Mouse (Mus musculus) stomach, postnatal 0 days (tissue): Measurements from ENCODE around the gene 4930539E08Rik. TPM values are rescaled to one million over a fixed set of nuclear protein-coding genes. Genes with fewer than 3 reads are reported as not detected.

Experiments
- ATAC-seq: fragments of 200-750 bp; cut with Nextera tagmentation; 2 replicates; pipeline ENCODE4 v1.8.0; 2017; ENCODE audit not compliant: low FRiP score, low TSS enrichment
- DNase-seq: peaks from one replicate; pipeline ENCODE4 v3.0.0-alpha.2; 2016; ENCODE audit warnings: low spot score
- H3K27ac ChIP-seq: fragments of 300-500 bp; sonication (generic); replicated peaks from 2 replicates; pipeline ENCODE4 v1.5.1; 2014; ENCODE audit warnings: mild to moderate bottlenecking, control low read depth
- H3K27me3 ChIP-seq: fragments of 300-500 bp; sonication (generic); 2 replicates; pipeline ENCODE4 v1.6.1; 2014; ENCODE audit warnings: low read length; ENCODE audit not compliant: control insufficient read depth, insufficient read depth
- H3K36me3 ChIP-seq: fragments of 300-500 bp; sonication (generic); 2 replicates; pipeline ENCODE4 v1.6.1; 2014; ENCODE audit warnings: low read length, mixed read lengths; ENCODE audit not compliant: control insufficient read depth, insufficient read depth
- H3K4me1 ChIP-seq: fragments of 300-500 bp; sonication (generic); replicated peaks from 2 replicates; pipeline ENCODE4 v1.6.1; 2014; ENCODE audit warnings: antibody characterized with exemption; ENCODE audit not compliant: control insufficient read depth, insufficient read depth
- H3K4me2 ChIP-seq: fragments of 300-500 bp; sonication (generic); replicated peaks from 2 replicates; pipeline ENCODE4 v1.6.1; 2014; ENCODE audit warnings: low read depth, mild to moderate bottlenecking, control low read depth, moderate library complexity
- H3K4me3 ChIP-seq: fragments of 300-500 bp; sonication (generic); 2 replicates; pipeline ENCODE4 v1.5.1; 2014; ENCODE audit warnings: low read depth, low read length, control low read depth
- H3K9ac ChIP-seq: fragments of 300-500 bp; sonication (generic); 2 replicates; pipeline ENCODE4 v1.6.1; 2014; ENCODE audit warnings: mild to moderate bottlenecking, low read length, control low read depth, mixed read lengths
- H3K9me3 ChIP-seq: fragments of 300-500 bp; sonication (generic); 2 replicates; pipeline ENCODE4 v1.6.1; 2016; ENCODE audit warnings: low read length; ENCODE audit not compliant: control insufficient read depth
- CTCF ChIP-seq: IDR thresholded peaks from 2 replicates; pipeline ENCODE4 v1.5.1; 2016; ENCODE audit warnings: antibody characterized with exemption, low read depth, mild to moderate bottlenecking, moderate library complexity
- EP300 ChIP-seq: optimal IDR thresholded peaks from 2 replicates; pipeline ENCODE3; 2016; ENCODE audit warnings: antibody characterized with exemption
- WGBS: fragments of 180-500 bp; shearing (Covaris S2); extraction: QIAGEN DNeasy Blood & Tissue Kit; methylation state at CpG from one replicate; pipeline ENCODE4 v1.1.7; 2014; 5-methylcytosine and 5-hydroxymethylcytosine counted together
- polyA plus RNA-seq: library from polyadenylated mRNA; unstranded; fragments of >200 nt; fragmentation: Nextera tagmentation; extraction: Ambion mirVana; gene quantifications from 2 replicates; pipeline ENCODE4 v1.2.1, GENCODE M21; 2015

Gene 4930539E08Rik
- polyA plus RNA-seq, 1 experiment from 2014 or later, result 2.2 TPM

DNA sequence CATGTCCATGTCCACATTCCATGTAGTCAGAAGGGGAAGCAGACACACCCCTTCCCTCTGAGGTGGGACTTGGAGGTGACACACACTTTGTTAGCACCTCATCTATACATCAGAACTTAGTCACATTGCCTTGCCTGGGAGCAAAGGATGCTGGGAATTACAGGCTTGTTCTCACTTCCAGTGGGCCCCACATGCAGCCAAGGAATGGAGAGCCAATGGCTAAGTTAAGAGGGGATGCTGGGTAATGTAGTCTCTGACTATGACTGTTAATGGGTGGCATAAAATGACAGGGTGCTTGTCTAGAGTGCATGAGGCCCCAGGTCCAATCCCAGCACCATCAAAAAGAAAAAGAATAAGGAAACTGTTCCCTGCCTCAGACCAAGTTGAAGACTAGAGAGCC, 48.2 kb downstream of the 4930539E08Rik start:
- Histone ChIP-seq H3K4me1 (no peaks in the 10 kb centered on the region), H3K9ac (no peak overlapping the region), H3K4me3 (no peak overlapping the region), H3K27me3 (no peaks in the 10 kb centered on the region), H3K27ac (no peak overlapping the region), H3K9me3 (no peaks in the 10 kb centered on the region), H3K4me2 (no peak overlapping the region), H3K36me3 (no peaks in the 10 kb centered on the region)
- TF ChIP-seq CTCF (no peak), EP300 (no peak)
- DNase-seq (no peak), ATAC-seq (no peak)

DNA sequence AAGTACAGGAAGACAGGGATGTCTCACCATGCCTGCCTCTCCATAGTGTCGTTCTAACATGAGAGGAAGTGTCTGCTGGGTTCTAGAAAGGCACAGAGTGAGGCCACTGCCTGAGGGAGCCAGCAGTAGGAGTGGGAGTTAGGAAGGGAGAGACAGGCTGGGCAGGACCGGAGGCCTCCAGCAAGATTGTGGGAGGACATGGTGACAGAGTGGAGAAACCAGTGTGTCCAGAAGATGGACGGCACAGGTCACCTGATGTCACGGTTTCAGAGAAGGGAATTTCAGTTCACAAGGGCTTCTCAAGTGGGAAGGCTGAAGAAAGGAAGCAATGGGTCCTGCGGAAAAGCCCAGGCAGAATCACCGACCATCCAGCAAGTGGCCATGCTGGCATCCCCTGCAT, 50.7 kb downstream of the 4930539E08Rik start:
- H3K36me3 ChIP-seq, result no peaks in the 10 kb centered on the region
- no peak overlapping the region for H3K4me3 ChIP-seq
- no peak overlapping the region for H3K27ac ChIP-seq
- no peak for TF ChIP-seq CTCF
- TF ChIP-seq EP300, result peak; percentile 55
- H3K9me3 ChIP-seq, result no peaks in the 10 kb centered on the region
- WGBS, result 50% methylated on average over 6 of the region's 6 CpGs
- ATAC-seq, result no peak
- no peak for DNase-seq
- no peak overlapping the region for H3K9ac ChIP-seq
- no peak overlapping the region for H3K4me2 ChIP-seq
- no peaks in the 10 kb centered on the region for H3K27me3 ChIP-seq
- H3K4me1 ChIP-seq, result no peaks in the 10 kb centered on the region

- H3K27ac ChIP-seq, result no peak overlapping the region
- H3K36me3 ChIP-seq, result no peaks in the 10 kb centered on the region
- H3K4me3 ChIP-seq, result no peak overlapping the region
- TF ChIP-seq CTCF (no peak), EP300 (no peak)
- no peak for ATAC-seq
- no peak overlapping the region for H3K4me2 ChIP-seq
- 62% methylated on average over 7 of the region's 7 CpGs for WGBS
- DNase-seq, result no peak
- no peaks in the 10 kb centered on the region for H3K4me1 ChIP-seq
- no peaks in the 10 kb centered on the region for H3K27me3 ChIP-seq
- no peak overlapping the region for H3K9ac ChIP-seq
- H3K9me3 ChIP-seq, result no peaks in the 10 kb centered on the region
Measured at GRCm38 (mm10) chr17:28863926-28864325, 51.2 kb downstream of the 4930539E08Rik start.

DNA sequence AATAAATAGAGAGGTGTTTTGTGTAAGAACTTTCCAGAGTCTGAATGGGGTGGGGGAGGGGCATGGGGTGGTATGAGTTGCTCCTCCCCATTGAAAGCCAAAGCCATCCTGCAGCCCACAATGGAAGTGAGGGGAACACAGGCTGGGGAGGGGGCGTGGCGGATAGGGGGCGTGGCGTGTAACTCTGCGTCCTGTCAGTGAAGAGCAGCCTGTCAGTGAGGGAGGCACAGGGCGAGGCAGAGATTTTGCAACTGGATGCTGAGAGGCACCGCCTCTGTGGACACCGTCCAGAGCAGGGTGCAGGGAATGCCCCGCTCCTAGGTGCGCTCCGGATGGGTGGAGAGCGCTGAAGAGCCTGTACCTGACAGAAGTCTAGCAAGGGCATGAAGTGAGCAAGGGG, 56.9 kb downstream of the 4930539E08Rik start, which contains the start of gene Pnpla1:
Gene Pnpla1 (plus strand): TSS at position 207 of the 400 bp plus-strand sequence.
- H3K27me3 ChIP-seq, result no peaks in the 10 kb centered on the region
- no peaks in the 10 kb centered on the region for H3K4me1 ChIP-seq
- no peak within 1 kb of the TSS for H3K4me2 ChIP-seq
- H3K4me3 ChIP-seq, result no peak within 1 kb of the TSS
- H3K9me3 ChIP-seq, result no peaks in the 10 kb centered on the region
- no peak for DNase-seq
- no peak for TF ChIP-seq CTCF
- TF ChIP-seq EP300, result no peak
- no peak within 1 kb of the TSS for H3K9ac ChIP-seq
- H3K27ac ChIP-seq, result peak within 1 kb of the TSS; percentile 40; the same call in 1 of the 2 replicates
- peak; percentile 34; the same call in 1 of the 2 replicates for ATAC-seq
- no peaks in the 10 kb centered on the region for H3K36me3 ChIP-seq
- WGBS, result 39% methylated on average over 12 of the region's 12 CpGs

- DNase-seq, result no peak
- H3K4me1 ChIP-seq, result no peaks in the 10 kb centered on the region
- no peak for TF ChIP-seq EP300
- TF ChIP-seq CTCF, result no peak
- H3K27ac ChIP-seq, result peak overlapping the region; percentile 53
- H3K27me3 ChIP-seq, result no peaks in the 10 kb centered on the region
- peak; percentile 39 for ATAC-seq
- no peaks in the 10 kb centered on the region for H3K36me3 ChIP-seq
- 66% methylated on average over 3 of the region's 3 CpGs for WGBS
- H3K9ac ChIP-seq, result no peak overlapping the region
- H3K9me3 ChIP-seq, result no peaks in the 10 kb centered on the region
- H3K4me2 ChIP-seq, result no peak overlapping the region
- no peak overlapping the region for H3K4me3 ChIP-seq
Measured at GRCm38 (mm10) chr17:28856030-28856429, 59.1 kb downstream of the 4930539E08Rik start.

DNA sequence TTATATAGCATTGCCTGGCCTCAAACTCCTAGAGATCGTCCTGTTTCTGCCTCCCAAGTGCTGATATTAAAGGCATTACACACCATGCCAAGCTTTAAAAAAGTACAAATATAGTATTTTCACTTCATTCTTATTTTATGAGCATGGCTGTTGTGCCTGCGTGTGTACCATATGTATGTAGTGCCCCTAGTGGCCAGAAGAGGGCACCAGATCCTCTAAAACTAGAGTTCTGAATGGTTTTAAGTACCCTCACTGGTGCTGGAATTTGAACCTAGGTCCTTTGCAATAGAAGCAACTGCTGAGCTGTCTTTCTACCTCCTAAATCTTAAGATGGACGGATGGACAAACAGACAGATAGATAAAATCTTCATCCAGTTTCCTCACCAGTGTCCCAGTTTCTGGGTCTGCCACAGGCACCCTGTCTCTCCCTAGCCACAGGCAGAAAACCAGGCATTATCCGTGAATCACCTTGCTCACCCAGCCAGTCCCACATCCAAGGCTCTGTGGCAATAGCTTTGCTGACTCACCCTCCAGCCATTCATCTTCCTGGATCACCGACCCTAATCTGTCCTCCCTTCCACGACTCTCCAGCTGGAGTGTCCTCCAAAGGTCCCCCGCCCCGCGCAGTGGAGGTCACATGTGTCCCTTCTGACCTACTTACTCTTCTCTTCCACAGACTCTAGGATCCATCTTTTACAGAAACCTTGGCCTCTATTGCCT, 59.8 kb downstream of the 4930539E08Rik start:
- peak; percentile 48 for DNase-seq
- ATAC-seq, result peak; percentile 78
- H3K27me3 ChIP-seq, result no peaks in the 10 kb centered on the region
- no peaks in the 10 kb centered on the region for H3K9me3 ChIP-seq
- no peak overlapping the region for H3K4me2 ChIP-seq
- WGBS, result 55% methylated on average over 9 of the region's 9 CpGs
- TF ChIP-seq EP300, result no peak
- peak; percentile 66 for TF ChIP-seq CTCF
- H3K4me3 ChIP-seq, result no peak overlapping the region
- no peaks in the 10 kb centered on the region for H3K36me3 ChIP-seq
- no peaks in the 10 kb centered on the region for H3K4me1 ChIP-seq
- peak overlapping the region; percentile 53 for H3K27ac ChIP-seq
- H3K9ac ChIP-seq, result no peak overlapping the region
